Mouse (Mus musculus) layer of hippocampus, postnatal 25 days (tissue): ENCODE measurements around the gene Smarcb1. TPM values are rescaled to one million over a fixed set of nuclear protein-coding genes. Genes with fewer than 3 reads are reported as not detected.

ENCODE experiments used
- DNase-seq, 2 experiments: peaks; one replicate each; pipeline ENCODE4 v3.0.0; 2022; ENCODE audit warnings: mixed read lengths in 2 of 2, low spot score in 1 of 2; ENCODE audit errors: extremely low spot score in 1 of 2
- total RNA-seq, 2 experiments: library from RNA; stranded (reverse); gene quantifications; 2 replicates each; pipeline ENCODE4 v1.2.3; 2021

Gene Smarcb1
- total RNA-seq, 2 experiments from 2014 or later, result 86.4 to 88.8 TPM

- DNase-seq, result peak; percentile 74 to 78
Observed at GRCm38 (mm10) chr10:75859786-75860470, 61.5 kb downstream of the Smarcb1 start, which contains the start of gene Mif. Gene Mif (minus strand): TSS chr10:75860240.

GRCm38 (mm10) chr10:75859107-75859746, 62.2 kb downstream of the Smarcb1 start:
- DNase-seq, result no peak

- no peak for DNase-seq
Observed at GRCm38 (mm10) chr10:75857598-75857997, 63.8 kb downstream of the Smarcb1 start.

GRCm38 (mm10) chr10:75856976-75857375, 64.4 kb downstream of the Smarcb1 start:
- DNase-seq, result no peak

GRCm38 (mm10) chr10:75856155-75856907, 65.1 kb downstream of the Smarcb1 start:
- no peak for DNase-seq

GRCm38 (mm10) chr10:75855416-75855981, 65.9 kb downstream of the Smarcb1 start:
- DNase-seq, result no peak

GRCm38 (mm10) chr10:75854791-75855190, 66.6 kb downstream of the Smarcb1 start:
- DNase-seq, result no peak

- DNase-seq, result no peak
Observed at GRCm38 (mm10) chr10:75854096-75854495, 67.3 kb downstream of the Smarcb1 start.

- DNase-seq, result peak; percentile 66 to 92
Observed at GRCm38 (mm10) chr10:75853452-75853851, 68.0 kb downstream of the Smarcb1 start.

GRCm38 (mm10) chr10:75852539-75853125, 68.8 kb downstream of the Smarcb1 start:
- no peak for DNase-seq

- DNase-seq, result no peak
Observed at GRCm38 (mm10) chr10:75851681-75852080, 69.7 kb downstream of the Smarcb1 start.

- no peak for DNase-seq
Observed at GRCm38 (mm10) chr10:75851076-75851475, 70.3 kb downstream of the Smarcb1 start.

- DNase-seq, result no peak
Observed at GRCm38 (mm10) chr10:75848382-75848781, 73.0 kb downstream of the Smarcb1 start.

Other genes with a start within 250 kb of the Smarcb1 start
- 10 to 100 TPM; 60.6 to 79.2 TPM for gene Cabin1, start 157.3 kb downstream of the Smarcb1 start, total RNA-seq
- gene Ddt, start 148.2 kb downstream of the Smarcb1 start, total RNA-seq, result 10 to 100 TPM; 40.4 to 44.5 TPM
- gene Gm20441, start 140.7 kb downstream of the Smarcb1 start, total RNA-seq, result not detected
- gene Gstt3, start 140.2 kb downstream of the Smarcb1 start, total RNA-seq, result 1 to 10 TPM; 1.7 to 1.8 TPM
- gene Gstt1, start 123.0 kb downstream of the Smarcb1 start, total RNA-seq, result 1 to 10 TPM; 3.9 to 6.5 TPM
- gene Gstt4, start 99.1 kb downstream of the Smarcb1 start, total RNA-seq, result not detected
- 1 to 10 TPM; 2.2 to 4.5 TPM for gene Gstt2, start 84.2 kb downstream of the Smarcb1 start, total RNA-seq
- 100 to 1,000 TPM; 420 to 504 TPM for gene Mif, start 61.4 kb downstream of the Smarcb1 start, total RNA-seq
- gene Derl3, start 28.2 kb downstream of the Smarcb1 start, total RNA-seq, result 1 to 10 TPM; 3.8 to 4.7 TPM
- gene Chchd10, start 11.5 kb upstream of the Smarcb1 start, total RNA-seq, result 100 to 1,000 TPM; 323 to 356 TPM
- 1 to 10 TPM; 1.4 to 2.1 TPM for gene Mmp11, start 14.9 kb upstream of the Smarcb1 start, total RNA-seq
- gene Gm867, start 19.1 kb upstream of the Smarcb1 start, total RNA-seq, result 1 to 10 TPM in 1 of 2 experiments, under 1 TPM in 1; 0.64 to 1.1 TPM
- not detected for gene Vpreb3, start 21.4 kb upstream of the Smarcb1 start, total RNA-seq
- gene Gm5134, start 32.9 kb upstream of the Smarcb1 start, total RNA-seq, result under 1 TPM; 0.21 to 0.66 TPM
- 10 to 100 TPM; 15.9 to 17.2 TPM for gene Zfp280b, start 111.0 kb upstream of the Smarcb1 start, total RNA-seq
- not detected for gene Slc5a4b, start 189.3 kb upstream of the Smarcb1 start, total RNA-seq
- gene Slc5a4a, start 225.8 kb upstream of the Smarcb1 start, total RNA-seq, result not detected